Mouse (Mus musculus) stomach, postnatal 0 days (tissue): ENCODE measurements around the gene Ube2e3. TPM values are rescaled to one million over a fixed set of nuclear protein-coding genes. Genes with fewer than 3 reads are reported as not detected.

ENCODE experiments used
- ATAC-seq: fragments of 200-750 bp; cut with Nextera tagmentation; 2 replicates; pipeline ENCODE4 v1.8.0; 2017; ENCODE audit not compliant: low FRiP score, low TSS enrichment
- DNase-seq: peaks from one replicate; pipeline ENCODE4 v3.0.0-alpha.2; 2016; ENCODE audit warnings: low spot score
- H3K27ac ChIP-seq: fragments of 300-500 bp; sonication (generic); replicated peaks from 2 replicates; pipeline ENCODE4 v1.5.1; 2014; ENCODE audit warnings: mild to moderate bottlenecking, control low read depth
- H3K27me3 ChIP-seq: fragments of 300-500 bp; sonication (generic); 2 replicates; pipeline ENCODE4 v1.6.1; 2014; ENCODE audit warnings: low read length; ENCODE audit not compliant: control insufficient read depth, insufficient read depth
- H3K36me3 ChIP-seq: fragments of 300-500 bp; sonication (generic); 2 replicates; pipeline ENCODE4 v1.6.1; 2014; ENCODE audit warnings: low read length, mixed read lengths; ENCODE audit not compliant: control insufficient read depth, insufficient read depth
- H3K4me1 ChIP-seq: fragments of 300-500 bp; sonication (generic); replicated peaks from 2 replicates; pipeline ENCODE4 v1.6.1; 2014; ENCODE audit warnings: antibody characterized with exemption; ENCODE audit not compliant: control insufficient read depth, insufficient read depth
- H3K4me2 ChIP-seq: fragments of 300-500 bp; sonication (generic); replicated peaks from 2 replicates; pipeline ENCODE4 v1.6.1; 2014; ENCODE audit warnings: low read depth, mild to moderate bottlenecking, control low read depth, moderate library complexity
- H3K4me3 ChIP-seq: fragments of 300-500 bp; sonication (generic); 2 replicates; pipeline ENCODE4 v1.5.1; 2014; ENCODE audit warnings: low read depth, low read length, control low read depth
- H3K9ac ChIP-seq: fragments of 300-500 bp; sonication (generic); 2 replicates; pipeline ENCODE4 v1.6.1; 2014; ENCODE audit warnings: mild to moderate bottlenecking, low read length, control low read depth, mixed read lengths
- H3K9me3 ChIP-seq: fragments of 300-500 bp; sonication (generic); 2 replicates; pipeline ENCODE4 v1.6.1; 2016; ENCODE audit warnings: low read length; ENCODE audit not compliant: control insufficient read depth
- CTCF ChIP-seq: IDR thresholded peaks from 2 replicates; pipeline ENCODE4 v1.5.1; 2016; ENCODE audit warnings: antibody characterized with exemption, low read depth, mild to moderate bottlenecking, moderate library complexity
- EP300 ChIP-seq: optimal IDR thresholded peaks from 2 replicates; pipeline ENCODE3; 2016; ENCODE audit warnings: antibody characterized with exemption
- WGBS: fragments of 180-500 bp; shearing (Covaris S2); extraction: QIAGEN DNeasy Blood & Tissue Kit; methylation state at CpG from one replicate; pipeline ENCODE4 v1.1.7; 2014; 5-methylcytosine and 5-hydroxymethylcytosine counted together
- polyA plus RNA-seq: library from polyadenylated mRNA; unstranded; fragments of >200 nt; fragmentation: Nextera tagmentation; extraction: Ambion mirVana; gene quantifications from 2 replicates; pipeline ENCODE4 v1.2.1, GENCODE M21; 2015

The Ube2e3 gene
- polyA plus RNA-seq, 1 experiment from 2014 or later = 54.0 TPM

DNA sequence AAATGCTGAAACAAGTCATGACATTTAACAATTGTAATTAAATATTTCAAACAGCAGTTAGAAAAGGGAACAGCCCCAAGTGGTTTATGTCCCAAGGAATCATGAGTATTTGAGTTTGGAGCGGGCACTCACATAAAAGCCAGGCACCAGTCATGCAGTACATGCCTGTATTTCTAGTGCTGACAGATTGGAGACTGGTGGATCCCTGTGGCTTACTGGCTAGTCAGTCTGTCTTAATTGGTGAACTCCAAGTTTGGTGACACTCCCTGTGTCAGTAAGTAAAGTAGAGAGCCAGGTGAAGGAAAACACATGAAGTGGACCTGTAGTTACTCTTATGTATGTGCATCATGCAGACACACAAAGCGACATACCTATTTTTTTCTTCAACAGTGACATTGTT is 27.3 kb downstream of the Ube2e3 start:
- H3K36me3 ChIP-seq = no peaks in the 10 kb centered on the region
- no peaks in the 10 kb centered on the region for H3K9me3 ChIP-seq
- 85% methylated on average over 2 of the region's 2 CpGs for WGBS
- DNase-seq (no peak), ATAC-seq (no peak)
- no peaks in the 10 kb centered on the region for H3K4me1 ChIP-seq
- H3K4me2 ChIP-seq = no peak overlapping the region
- H3K27ac ChIP-seq = no peak overlapping the region
- no peak for TF ChIP-seq EP300
- no peak for TF ChIP-seq CTCF
- no peak overlapping the region for H3K9ac ChIP-seq
- H3K4me3 ChIP-seq = no peak overlapping the region
- H3K27me3 ChIP-seq = no peaks in the 10 kb centered on the region

DNA sequence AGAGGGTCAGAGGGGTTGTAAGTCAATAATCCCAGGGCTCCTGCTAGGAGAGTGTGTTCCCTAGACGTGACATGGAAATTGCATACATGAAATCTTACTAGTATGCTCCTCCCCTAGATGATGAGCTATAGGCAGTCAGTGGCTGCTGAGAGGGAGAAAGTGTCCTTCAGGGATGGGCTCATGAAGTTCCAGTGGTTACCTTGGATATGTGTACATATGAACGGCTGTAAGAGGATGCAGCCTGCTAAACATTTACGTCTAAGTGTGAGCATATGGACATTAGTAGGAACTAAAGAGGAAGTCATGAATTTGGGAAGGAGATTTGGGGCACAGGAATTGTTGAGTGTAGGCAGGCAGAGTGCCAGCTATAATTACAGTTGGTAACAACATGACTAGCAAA is 38.0 kb downstream of the Ube2e3 start:
- H3K9me3 ChIP-seq = no peaks in the 10 kb centered on the region
- 32% methylated on average over 3 of the region's 3 CpGs for WGBS
- no peak overlapping the region for H3K4me2 ChIP-seq
- H3K27ac ChIP-seq = no peak overlapping the region
- TF ChIP-seq EP300 (no peak), CTCF (no peak)
- DNase-seq (no peak), ATAC-seq (no peak)
- H3K9ac ChIP-seq = no peak overlapping the region
- no peaks in the 10 kb centered on the region for H3K27me3 ChIP-seq
- no peak overlapping the region for H3K4me3 ChIP-seq
- no peaks in the 10 kb centered on the region for H3K4me1 ChIP-seq
- H3K36me3 ChIP-seq = no peaks in the 10 kb centered on the region

DNA sequence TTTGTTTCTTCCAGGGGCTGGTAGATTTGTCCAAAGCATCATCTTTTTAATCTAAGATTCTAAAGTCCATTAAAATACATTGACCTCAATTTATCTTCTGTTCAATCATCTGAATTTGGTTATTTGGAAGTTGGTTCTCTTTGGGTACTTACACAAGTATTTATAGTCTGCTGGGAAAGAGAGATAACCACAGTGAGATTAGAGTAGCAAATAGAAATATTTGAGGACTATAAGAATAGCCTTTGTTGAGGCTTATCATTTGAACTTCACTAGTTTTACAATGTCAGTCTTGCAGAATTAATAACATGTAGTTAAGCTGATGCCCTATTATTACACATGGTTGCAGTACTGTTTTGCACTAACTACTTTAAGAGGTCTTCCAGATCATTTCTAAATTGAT is 43.6 kb downstream of the Ube2e3 start:
- Histone ChIP-seq H3K36me3 (no peaks in the 10 kb centered on the region), H3K9ac (no peak overlapping the region), H3K27ac (no peak overlapping the region), H3K27me3 (no peaks in the 10 kb centered on the region), H3K4me1 (no peaks in the 10 kb centered on the region), H3K9me3 (no peaks in the 10 kb centered on the region), H3K4me3 (no peak overlapping the region), H3K4me2 (no peak overlapping the region)
- TF ChIP-seq CTCF (no peak), EP300 (no peak)
- ATAC-seq (no peak), DNase-seq (no peak)

DNA sequence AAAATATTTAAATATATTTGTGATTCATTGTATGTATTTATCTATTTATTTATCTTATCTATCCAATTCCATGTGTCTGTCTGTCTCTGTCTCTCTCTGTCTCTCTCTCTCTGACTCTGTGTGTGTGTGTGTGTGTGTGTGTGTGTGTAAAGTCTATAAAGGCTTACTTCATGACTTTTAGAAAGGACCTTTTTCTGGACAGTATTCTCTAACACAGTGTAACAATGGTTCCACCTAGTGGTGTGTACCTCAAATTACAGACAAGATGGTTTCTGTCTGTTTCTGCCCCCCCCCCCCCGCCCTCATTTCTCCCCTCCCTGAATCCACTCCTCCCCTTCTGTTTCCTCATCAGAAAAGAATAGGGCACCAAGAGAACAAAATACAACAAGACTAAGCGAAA is 46.9 kb downstream of the Ube2e3 start:
- no peak overlapping the region for H3K27ac ChIP-seq
- peak; percentile 63 for TF ChIP-seq CTCF
- TF ChIP-seq EP300 = no peak
- H3K9ac ChIP-seq = no peak overlapping the region
- H3K27me3 ChIP-seq = no peaks in the 10 kb centered on the region
- WGBS = 90% methylated on average over 2 of the region's 2 CpGs
- ATAC-seq (no peak), DNase-seq (no peak)
- H3K4me3 ChIP-seq = no peak overlapping the region
- H3K4me1 ChIP-seq = no peaks in the 10 kb centered on the region
- no peaks in the 10 kb centered on the region for H3K36me3 ChIP-seq
- H3K9me3 ChIP-seq = no peaks in the 10 kb centered on the region
- no peak overlapping the region for H3K4me2 ChIP-seq

DNA sequence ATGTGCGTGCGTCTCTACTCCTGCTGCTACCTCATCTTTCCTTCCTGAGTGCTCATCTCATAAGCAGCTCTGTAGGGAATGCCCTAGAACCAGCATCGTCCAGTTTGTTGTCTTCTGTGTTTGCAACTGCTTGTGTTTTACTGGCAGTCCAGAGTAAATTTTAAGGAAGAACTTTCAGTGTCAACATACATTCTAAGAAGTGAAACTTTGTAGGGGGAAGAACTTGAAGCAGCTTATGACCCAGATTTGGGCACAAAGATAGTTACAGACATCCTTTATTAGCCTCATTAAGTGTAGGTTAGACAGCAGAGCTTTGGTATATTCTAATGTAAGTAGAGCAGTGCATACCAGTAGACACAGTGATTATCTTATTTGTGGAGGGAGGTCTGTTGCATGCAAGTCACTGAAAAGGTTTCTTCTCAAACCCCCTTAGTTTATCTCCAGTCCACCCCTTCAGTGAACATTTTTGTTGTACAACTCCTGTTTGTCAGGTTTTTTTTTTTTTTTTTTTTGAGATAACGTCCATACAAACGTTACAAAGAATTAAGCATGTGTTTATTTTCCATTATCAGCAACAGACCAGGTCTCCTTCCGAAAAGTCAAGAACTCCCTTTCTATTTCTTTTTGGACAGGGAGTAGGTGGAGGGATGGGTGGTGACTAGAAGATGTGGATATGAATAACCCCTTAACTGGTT is 55.2 kb downstream of the Ube2e3 start:
- no peaks in the 10 kb centered on the region for H3K27me3 ChIP-seq
- no peak overlapping the region for H3K9ac ChIP-seq
- 65% methylated on average over 6 of the region's 6 CpGs for WGBS
- no peak for TF ChIP-seq CTCF
- no peak for TF ChIP-seq EP300
- ATAC-seq = no peak
- no peaks in the 10 kb centered on the region for H3K9me3 ChIP-seq
- H3K4me2 ChIP-seq = no peak overlapping the region
- no peak for DNase-seq
- H3K4me3 ChIP-seq = no peak overlapping the region
- H3K36me3 ChIP-seq = no peaks in the 10 kb centered on the region
- no peak overlapping the region for H3K27ac ChIP-seq
- H3K4me1 ChIP-seq = peaks cover 4% of the 10 kb centered on the region; the same call in 1 of the 2 replicates

DNA sequence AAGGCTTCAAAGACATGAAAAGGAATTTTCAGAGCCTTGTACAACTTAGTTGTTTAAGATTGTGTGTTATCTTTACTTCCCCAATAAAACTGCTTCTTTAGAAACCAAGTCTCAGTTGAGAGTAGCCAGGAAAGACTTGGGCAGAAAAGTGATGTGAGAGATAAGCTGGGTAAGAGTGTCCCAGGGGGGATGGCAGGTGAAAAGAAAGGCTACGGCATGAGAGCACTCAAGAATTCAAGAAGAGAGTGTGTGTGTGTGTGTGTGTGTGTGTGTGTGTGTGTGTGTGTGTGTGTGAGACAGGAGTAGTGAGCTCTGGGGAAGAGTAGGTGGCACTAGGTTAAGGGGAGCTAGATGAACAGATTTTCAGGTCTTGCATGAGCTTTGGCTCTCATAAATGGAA is 57.9 kb downstream of the Ube2e3 start:
- TF ChIP-seq CTCF (no peak), EP300 (no peak)
- Histone ChIP-seq H3K4me2 (no peak overlapping the region), H3K4me1 (peaks cover 4% of the 10 kb centered on the region; the same call in 1 of the 2 replicates), H3K9me3 (no peaks in the 10 kb centered on the region), H3K9ac (no peak overlapping the region), H3K4me3 (no peak overlapping the region), H3K36me3 (no peaks in the 10 kb centered on the region), H3K27me3 (no peaks in the 10 kb centered on the region), H3K27ac (no peak overlapping the region)
- ATAC-seq = no peak
- WGBS = 81% methylated on average over 1 of the region's 1 CpGs
- no peak for DNase-seq
